Mouse (Mus musculus): ENCODE measurements around the gene Arl13b. TPM values are rescaled to one million over a fixed set of nuclear protein-coding genes. Genes with fewer than 3 reads are reported as not detected.

Gene Arl13b
- polyA plus RNA-seq, 1 experiment from 2014 or later: 19.2 TPM

DNA sequence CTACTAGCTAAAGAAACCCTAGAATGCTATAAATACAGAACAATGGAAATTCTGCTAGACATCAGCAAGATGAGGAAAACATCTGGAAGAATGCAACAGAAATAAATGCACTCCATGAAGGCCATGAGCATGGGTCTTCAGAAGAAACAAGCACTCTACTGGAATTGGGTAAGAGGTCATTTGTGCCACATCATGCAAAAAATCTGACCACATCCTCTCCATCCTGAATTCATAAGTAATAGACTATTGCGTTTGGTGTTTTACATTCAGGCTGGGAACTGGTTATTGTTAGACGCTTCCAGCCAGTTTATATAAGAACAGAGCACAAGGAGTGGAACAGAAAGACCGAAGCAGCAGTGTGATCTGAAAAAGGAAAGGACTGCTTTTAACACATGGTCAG is 48.0 kb downstream of the Arl13b start:
- no peak overlapping the region for H3K9ac ChIP-seq (replicated peaks; ENCODE audit: low read length)
- ATAC-seq (ENCODE audit: low FRiP score, low TSS enrichment): no peak
- WGBS: 93% methylated on average over 3 of the region's 3 CpGs

DNA sequence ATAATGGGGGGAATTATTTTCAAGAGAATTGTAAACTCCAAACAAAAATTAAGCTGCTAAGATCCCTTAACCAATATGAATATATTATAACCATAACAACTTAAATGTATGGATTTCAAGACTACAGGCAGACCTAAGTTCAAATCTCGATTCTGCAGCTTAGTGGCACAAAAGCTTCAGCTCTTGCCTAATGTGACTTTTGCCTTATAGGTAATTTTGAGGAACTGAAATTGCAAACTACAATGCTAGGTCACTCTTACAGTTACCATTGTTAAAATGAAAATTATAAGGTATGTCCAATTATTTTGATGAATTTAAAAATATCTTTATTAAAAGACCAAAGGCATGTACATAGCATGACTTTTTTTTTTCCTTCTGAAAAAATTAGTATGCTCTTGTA is 50.2 kb downstream of the Arl13b start:
- 83% methylated on average over 1 of the region's 1 CpGs for WGBS
- no peak overlapping the region for H3K27ac ChIP-seq (ENCODE audit: low read length)
- H3K4me2 ChIP-seq (replicated peaks; ENCODE audit: low read depth, low read length): no peak overlapping the region
- no peak overlapping the region for H3K9ac ChIP-seq (replicated peaks; ENCODE audit: low read length)
- ATAC-seq (ENCODE audit: low FRiP score, low TSS enrichment): no peak
- H3K27me3 ChIP-seq (ENCODE audit: insufficient read depth, low read length): no peaks in the 10 kb centered on the region
- no peak overlapping the region for H3K4me3 ChIP-seq (ENCODE audit: low read length)
- peaks cover 12% of the 10 kb centered on the region; the same call in 1 of the 2 replicates for H3K36me3 ChIP-seq (ENCODE audit: insufficient read depth, low read length)
- H3K4me1 ChIP-seq (ENCODE audit: insufficient read depth, low read length): no peaks in the 10 kb centered on the region
- no peaks in the 10 kb centered on the region for H3K9me3 ChIP-seq (ENCODE audit: low read length)

More for the DNA sequence above, 48.0 kb downstream of the Arl13b start:
- H3K4me3 ChIP-seq (ENCODE audit: low read length): no peak overlapping the region
- no peaks in the 10 kb centered on the region for H3K27me3 ChIP-seq (ENCODE audit: insufficient read depth, low read length)
- H3K27ac ChIP-seq (ENCODE audit: low read length): no peak overlapping the region
- H3K36me3 ChIP-seq (ENCODE audit: insufficient read depth, low read length): peaks cover 14% of the 10 kb centered on the region; the same call in 1 of the 2 replicates
- no peak overlapping the region for H3K4me2 ChIP-seq (replicated peaks; ENCODE audit: low read depth, low read length)
- no peaks in the 10 kb centered on the region for H3K9me3 ChIP-seq (ENCODE audit: low read length)
- H3K4me1 ChIP-seq (ENCODE audit: insufficient read depth, low read length): no peaks in the 10 kb centered on the region

DNA sequence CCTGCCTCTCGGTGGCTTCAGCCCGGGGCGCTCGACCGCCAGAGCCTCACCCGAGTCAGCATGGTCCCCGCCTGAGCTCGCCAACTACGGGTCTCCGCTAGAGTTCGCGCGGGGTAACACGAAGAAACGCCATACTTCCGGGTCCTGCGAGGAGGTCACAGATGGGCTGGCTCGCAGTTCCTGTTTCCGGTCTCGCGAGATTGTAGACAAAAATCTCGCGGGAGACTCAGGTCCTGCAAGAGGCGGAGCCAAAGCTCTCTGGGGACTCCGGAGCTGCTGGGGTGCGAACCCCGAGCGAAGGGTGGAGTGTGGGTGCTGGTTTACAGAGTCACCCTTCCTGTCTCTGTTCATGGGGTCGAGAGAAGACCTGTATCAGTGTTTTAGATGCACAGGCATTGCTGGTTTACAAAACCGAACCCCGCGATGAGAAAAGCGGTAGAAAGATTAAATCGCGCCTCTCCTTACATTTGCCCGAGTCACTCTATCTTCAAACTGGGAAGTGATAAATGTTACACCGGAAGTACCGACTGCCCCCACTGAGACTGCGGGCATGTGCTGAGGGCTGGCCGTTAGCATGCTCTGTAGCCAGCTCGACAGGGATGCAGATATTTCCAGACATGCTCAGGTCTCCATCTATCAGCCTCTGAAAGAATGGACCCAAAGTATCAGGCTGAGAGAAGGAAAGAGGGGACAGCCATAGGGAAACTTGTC is 60.1 kb downstream of the Arl13b start, which contains the start of gene Nsun3:
Gene Nsun3 (minus strand): TSS at position 198 of the 711 bp plus-strand sequence.
- Histone ChIP-seq H3K36me3 (ENCODE audit: insufficient read depth, low read length) (no peaks in the 10 kb centered on the region), H3K27ac (ENCODE audit: low read length) (peak within 1 kb of the TSS; percentile 77), H3K27me3 (ENCODE audit: insufficient read depth, low read length) (no peaks in the 10 kb centered on the region), H3K9ac (replicated peaks; ENCODE audit: low read length) (peak within 1 kb of the TSS; percentile 75), H3K4me2 (replicated peaks; ENCODE audit: low read depth, low read length) (peak within 1 kb of the TSS; percentile 73), H3K4me3 (ENCODE audit: low read length) (peak within 1 kb of the TSS; percentile 58), H3K9me3 (ENCODE audit: low read length) (no peaks in the 10 kb centered on the region), H3K4me1 (ENCODE audit: insufficient read depth, low read length) (peaks cover 13% of the 10 kb centered on the region)
- 2% methylated on average over 41 of the region's 41 CpGs for WGBS
- peak; percentile 99 for ATAC-seq (ENCODE audit: low FRiP score, low TSS enrichment)

DNA sequence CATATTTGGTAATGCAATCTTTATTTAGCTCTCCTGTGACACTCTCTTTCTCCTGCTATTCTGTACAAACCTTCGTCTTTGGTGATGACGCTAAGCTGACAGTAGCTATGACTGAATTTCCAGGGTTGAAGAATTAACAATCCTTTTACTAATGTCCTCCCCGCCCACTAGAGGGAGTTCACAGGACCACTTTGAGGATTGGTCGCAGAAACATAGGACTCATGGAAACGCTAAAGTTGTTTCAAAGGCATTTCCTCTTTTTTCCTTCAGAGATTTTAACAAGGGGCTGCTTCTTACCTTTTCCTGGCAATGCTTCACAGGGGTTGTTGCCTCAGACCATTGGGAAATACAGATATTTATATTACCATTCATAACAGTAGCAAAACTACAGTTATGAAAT is 64.6 kb downstream of the Arl13b start:
- WGBS: 72% methylated on average over 5 of the region's 5 CpGs
- no peak overlapping the region for H3K9ac ChIP-seq (replicated peaks; ENCODE audit: low read length)
- H3K4me1 ChIP-seq (ENCODE audit: insufficient read depth, low read length): peaks cover 11% of the 10 kb centered on the region
- H3K36me3 ChIP-seq (ENCODE audit: insufficient read depth, low read length): no peaks in the 10 kb centered on the region
- H3K27me3 ChIP-seq (ENCODE audit: insufficient read depth, low read length): no peaks in the 10 kb centered on the region
- no peak overlapping the region for H3K4me3 ChIP-seq (ENCODE audit: low read length)
- H3K27ac ChIP-seq (ENCODE audit: low read length): no peak overlapping the region
- ATAC-seq (ENCODE audit: low FRiP score, low TSS enrichment): no peak
- no peaks in the 10 kb centered on the region for H3K9me3 ChIP-seq (ENCODE audit: low read length)
- no peak overlapping the region for H3K4me2 ChIP-seq (replicated peaks; ENCODE audit: low read depth, low read length)

DNA sequence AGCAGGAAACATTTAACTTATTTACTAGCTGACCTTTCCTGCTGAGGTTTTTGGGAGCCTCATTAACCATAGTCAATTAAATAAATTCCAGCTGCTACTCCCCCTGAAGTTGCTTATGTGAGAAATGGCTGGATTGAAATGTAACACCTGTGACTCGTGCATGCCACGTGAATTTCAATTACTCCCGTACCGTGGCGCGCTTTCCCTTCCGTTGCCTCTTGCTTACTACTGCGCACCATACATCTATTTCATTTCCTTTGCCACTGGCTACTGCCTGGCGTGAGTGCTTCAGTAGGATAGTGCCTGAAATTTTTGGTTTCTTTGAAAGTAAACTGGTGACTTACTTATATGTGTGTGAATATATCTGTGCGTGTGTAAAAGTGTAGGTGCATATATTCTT is 68.6 kb downstream of the Arl13b start:
- Histone ChIP-seq H3K4me1 (ENCODE audit: insufficient read depth, low read length) (no peaks in the 10 kb centered on the region), H3K27ac (ENCODE audit: low read length) (no peak overlapping the region), H3K36me3 (ENCODE audit: insufficient read depth, low read length) (no peaks in the 10 kb centered on the region), H3K9me3 (ENCODE audit: low read length) (no peaks in the 10 kb centered on the region), H3K4me2 (replicated peaks; ENCODE audit: low read depth, low read length) (no peak overlapping the region), H3K4me3 (ENCODE audit: low read length) (no peak overlapping the region), H3K9ac (replicated peaks; ENCODE audit: low read length) (no peak overlapping the region), H3K27me3 (ENCODE audit: insufficient read depth, low read length) (no peaks in the 10 kb centered on the region)
- WGBS: 35% methylated on average over 10 of the region's 10 CpGs
- 0 out of 2 replicates have a peak, but pooled peaks have one; percentile 49 for ATAC-seq (ENCODE audit: low FRiP score, low TSS enrichment)

DNA sequence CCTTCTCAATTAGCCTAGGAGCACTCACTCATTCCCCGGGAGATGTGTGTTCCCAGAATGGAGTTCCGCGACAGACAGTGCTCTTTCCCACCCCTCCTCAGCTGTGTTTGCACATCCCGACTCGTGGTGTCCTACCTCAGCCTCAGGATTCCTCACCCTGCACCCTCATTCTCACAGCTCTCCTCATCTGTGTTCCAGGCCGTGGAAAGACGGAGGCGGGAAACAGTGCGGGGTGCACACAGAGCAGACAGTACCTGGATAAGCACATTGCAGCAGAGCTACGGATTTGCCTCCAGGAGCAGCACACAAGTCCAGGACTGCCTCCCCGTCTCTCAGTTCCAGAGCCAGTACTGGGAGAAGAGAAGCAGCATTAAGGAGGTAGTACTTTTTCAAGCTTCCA is 70.8 kb downstream of the Arl13b start:
- no peak overlapping the region for H3K9ac ChIP-seq (replicated peaks; ENCODE audit: low read length)
- ATAC-seq (ENCODE audit: low FRiP score, low TSS enrichment): no peak
- no peak overlapping the region for H3K27ac ChIP-seq (ENCODE audit: low read length)
- H3K27me3 ChIP-seq (ENCODE audit: insufficient read depth, low read length): no peaks in the 10 kb centered on the region
- no peak overlapping the region for H3K4me3 ChIP-seq (ENCODE audit: low read length)
- no peaks in the 10 kb centered on the region for H3K9me3 ChIP-seq (ENCODE audit: low read length)
- no peak overlapping the region for H3K4me2 ChIP-seq (replicated peaks; ENCODE audit: low read depth, low read length)
- WGBS: 89% methylated on average over 11 of the region's 11 CpGs
- H3K4me1 ChIP-seq (ENCODE audit: insufficient read depth, low read length): no peaks in the 10 kb centered on the region
- no peaks in the 10 kb centered on the region for H3K36me3 ChIP-seq (ENCODE audit: insufficient read depth, low read length)

DNA sequence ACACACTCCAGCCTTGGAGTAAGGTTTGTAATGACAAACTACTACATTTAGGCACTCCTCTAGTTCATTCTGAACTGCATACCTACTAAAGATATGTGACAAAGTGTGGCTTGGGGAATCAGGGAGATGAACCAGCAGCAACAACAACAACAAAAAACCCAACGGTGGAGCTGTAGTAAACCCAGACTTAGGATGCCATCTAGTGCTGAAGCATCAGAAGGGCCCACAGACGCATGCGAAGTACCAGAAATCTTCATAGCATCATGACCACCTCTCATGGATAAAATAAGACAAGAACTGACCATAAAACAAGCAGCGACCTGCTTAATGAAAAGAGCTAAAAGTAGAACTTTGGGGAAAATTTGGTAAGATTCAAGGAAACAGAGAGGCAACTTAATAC is 73.4 kb downstream of the Arl13b start:
- no peak for ATAC-seq (ENCODE audit: low FRiP score, low TSS enrichment)

DNA sequence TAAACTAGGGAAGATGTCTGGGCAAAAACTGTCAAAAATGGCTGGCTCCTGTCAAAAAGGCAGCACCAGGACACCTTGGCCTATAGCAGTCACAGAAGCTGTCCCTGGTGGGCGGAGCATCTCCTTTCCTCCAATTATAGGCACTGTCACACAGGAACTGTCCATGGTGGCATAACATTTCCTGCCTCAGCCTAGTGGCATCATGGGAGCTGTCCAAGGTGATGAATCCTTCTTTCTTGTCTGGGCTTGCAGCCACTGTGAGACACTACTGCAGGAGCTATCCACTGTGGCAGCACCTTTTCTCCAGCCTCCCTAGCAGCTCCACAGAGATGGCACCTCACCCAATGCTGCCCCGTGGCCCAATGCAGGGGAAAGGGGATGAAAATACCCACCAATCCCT is 88.5 kb downstream of the Arl13b start:
- H3K9ac ChIP-seq (replicated peaks; ENCODE audit: low read length): no peak overlapping the region
- WGBS: 86% methylated on average over 2 of the region's 2 CpGs
- H3K27me3 ChIP-seq (ENCODE audit: insufficient read depth, low read length): no peaks in the 10 kb centered on the region
- no peak overlapping the region for H3K27ac ChIP-seq (ENCODE audit: low read length)
- no peaks in the 10 kb centered on the region for H3K4me1 ChIP-seq (ENCODE audit: insufficient read depth, low read length)
- H3K36me3 ChIP-seq (ENCODE audit: insufficient read depth, low read length): peaks cover 6% of the 10 kb centered on the region; the same call in 1 of the 2 replicates
- ATAC-seq (ENCODE audit: low FRiP score, low TSS enrichment): no peak
- no peaks in the 10 kb centered on the region for H3K9me3 ChIP-seq (ENCODE audit: low read length)
- no peak overlapping the region for H3K4me2 ChIP-seq (replicated peaks; ENCODE audit: low read depth, low read length)
- H3K4me3 ChIP-seq (ENCODE audit: low read length): no peak overlapping the region

More for the DNA sequence above, 73.4 kb downstream of the Arl13b start:
- Histone ChIP-seq H3K4me1 (ENCODE audit: insufficient read depth, low read length) (no peaks in the 10 kb centered on the region), H3K9me3 (ENCODE audit: low read length) (no peaks in the 10 kb centered on the region), H3K4me3 (ENCODE audit: low read length) (no peak overlapping the region), H3K4me2 (replicated peaks; ENCODE audit: low read depth, low read length) (no peak overlapping the region), H3K36me3 (ENCODE audit: insufficient read depth, low read length) (peaks cover 8% of the 10 kb centered on the region; the same call in 1 of the 2 replicates), H3K27me3 (ENCODE audit: insufficient read depth, low read length) (no peaks in the 10 kb centered on the region), H3K9ac (replicated peaks; ENCODE audit: low read length) (no peak overlapping the region), H3K27ac (ENCODE audit: low read length) (no peak overlapping the region)
- WGBS: 89% methylated on average over 4 of the region's 4 CpGs

DNA sequence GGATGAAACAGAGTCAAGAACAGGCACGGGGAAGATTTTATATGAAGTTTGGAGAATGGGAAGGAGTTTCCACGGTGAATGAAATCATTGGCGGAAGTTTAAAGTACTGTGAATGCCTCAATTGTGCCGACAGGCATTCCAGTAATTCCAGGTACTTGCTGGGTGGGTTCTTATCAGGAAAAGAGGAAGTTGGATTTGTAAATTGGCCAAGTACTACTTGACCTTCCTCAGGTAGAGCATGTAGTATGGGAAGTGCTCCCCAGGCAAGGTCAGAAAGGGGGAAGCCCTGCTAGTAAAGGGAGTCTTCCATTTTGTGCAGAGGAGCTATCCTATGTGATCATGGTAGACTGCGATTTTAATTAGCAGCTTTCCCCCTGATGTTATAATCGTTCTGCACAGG is 91.5 kb downstream of the Arl13b start:
- WGBS: 87% methylated on average over 6 of the region's 6 CpGs
- Histone ChIP-seq H3K4me2 (replicated peaks; ENCODE audit: low read depth, low read length) (no peak overlapping the region), H3K27ac (ENCODE audit: low read length) (no peak overlapping the region), H3K9ac (replicated peaks; ENCODE audit: low read length) (no peak overlapping the region), H3K27me3 (ENCODE audit: insufficient read depth, low read length) (no peaks in the 10 kb centered on the region), H3K4me3 (ENCODE audit: low read length) (no peak overlapping the region), H3K4me1 (ENCODE audit: insufficient read depth, low read length) (no peaks in the 10 kb centered on the region), H3K9me3 (ENCODE audit: low read length) (no peaks in the 10 kb centered on the region), H3K36me3 (ENCODE audit: insufficient read depth, low read length) (peaks cover 6% of the 10 kb centered on the region; the same call in 1 of the 2 replicates)
- ATAC-seq (ENCODE audit: low FRiP score, low TSS enrichment): no peak

DNA sequence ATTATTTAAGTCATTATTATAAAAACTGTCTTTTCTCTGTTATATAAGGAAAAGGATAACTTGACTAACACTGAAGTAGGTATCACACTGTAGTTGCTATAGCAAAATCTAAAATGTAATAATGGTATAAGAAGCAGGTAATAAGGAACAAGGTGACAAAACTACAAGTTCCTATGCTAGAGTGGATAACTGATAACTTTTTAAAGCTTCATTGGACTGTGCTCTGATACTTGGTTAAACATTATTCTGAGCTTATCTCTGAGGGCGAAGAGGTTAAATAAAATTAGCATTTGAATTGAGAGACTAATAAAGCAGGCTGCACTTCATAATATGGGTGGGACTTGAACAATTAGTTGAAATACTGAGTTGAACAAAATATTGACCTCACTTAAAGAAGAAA is 93.2 kb downstream of the Arl13b start:
- Histone ChIP-seq H3K4me1 (ENCODE audit: insufficient read depth, low read length) (no peaks in the 10 kb centered on the region), H3K4me3 (ENCODE audit: low read length) (no peak overlapping the region), H3K9me3 (ENCODE audit: low read length) (no peaks in the 10 kb centered on the region), H3K27me3 (ENCODE audit: insufficient read depth, low read length) (no peaks in the 10 kb centered on the region), H3K9ac (replicated peaks; ENCODE audit: low read length) (no peak overlapping the region), H3K27ac (ENCODE audit: low read length) (no peak overlapping the region), H3K36me3 (ENCODE audit: insufficient read depth, low read length) (0 out of 2 replicates have a peak, but pooled peaks cover 3% of the 10 kb centered on the region), H3K4me2 (replicated peaks; ENCODE audit: low read depth, low read length) (no peak overlapping the region)
- WGBS: 88% methylated on average over 1 of the region's 1 CpGs
- no peak for ATAC-seq (ENCODE audit: low FRiP score, low TSS enrichment)

Data from kidney, embryonic 16.5 days (tissue).